Mouse (Mus musculus): ENCODE measurements around the gene Fgf10. TPM values are rescaled to one million over a fixed set of nuclear protein-coding genes. Genes with fewer than 3 reads are reported as not detected.

Fgf10 gene
- polyA plus RNA-seq, 1 experiment from 2014 or later = 10.6 TPM

DNA sequence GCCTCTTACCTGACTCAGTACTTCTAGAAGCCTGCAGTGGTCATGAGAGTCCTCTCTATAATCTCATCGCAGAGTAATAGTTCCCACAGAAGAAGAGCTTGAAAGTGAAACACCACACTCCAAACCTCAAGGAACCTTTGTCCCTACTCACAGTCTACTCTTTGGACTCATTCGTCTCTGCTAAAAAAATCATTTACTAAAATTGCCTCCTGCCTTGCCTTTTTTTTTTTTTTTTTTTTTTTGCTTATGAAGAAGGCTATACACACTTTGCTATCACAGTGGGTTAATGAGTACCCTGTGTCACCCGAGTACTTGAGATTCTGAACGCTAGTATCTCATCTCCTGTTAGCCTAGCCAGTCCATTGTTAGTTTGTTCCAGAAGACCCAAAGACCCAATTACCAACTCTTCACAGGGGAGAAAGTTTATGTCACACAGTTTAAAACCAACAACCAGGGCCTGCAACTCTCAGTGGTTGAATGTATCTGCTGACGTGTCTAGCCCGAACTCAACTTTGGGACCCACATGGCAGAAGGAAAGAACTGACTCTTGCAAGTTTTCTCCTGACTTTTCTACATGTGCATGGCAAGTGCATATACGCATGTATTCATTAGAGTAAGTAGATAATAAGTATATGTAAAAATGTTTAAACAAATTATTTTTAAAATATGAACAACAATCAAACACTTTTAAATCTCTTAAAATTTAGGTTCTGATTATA lies 10.8 kb upstream of the Fgf10 start:
- H3K27ac ChIP-seq (replicated peaks; ENCODE audit: low read depth, low read length) = no peak overlapping the region
- no peaks in the 10 kb centered on the region for H3K4me1 ChIP-seq (ENCODE audit: control insufficient read depth, insufficient read depth, low read length)
- no peak for DNase-seq (ENCODE audit: low spot score)
- no peak overlapping the region for H3K9ac ChIP-seq (replicated peaks; ENCODE audit: low read length)
- H3K36me3 ChIP-seq (replicated peaks; ENCODE audit: control insufficient read depth, insufficient read depth, low read depth, low read length) = no peaks in the 10 kb centered on the region
- H3K27me3 ChIP-seq (ENCODE audit: control insufficient read depth, insufficient read depth, low read length) = no peaks in the 10 kb centered on the region
- no peak for ATAC-seq (replicated peaks; ENCODE audit: insufficient number of reproducible peaks, low FRiP score, low TSS enrichment, low read depth)
- no peaks in the 10 kb centered on the region for H3K9me3 ChIP-seq (replicated peaks; ENCODE audit: control insufficient read depth, low read length)
- no peak overlapping the region for H3K4me3 ChIP-seq (ENCODE audit: low read depth, low read length)
- no peak overlapping the region for H3K4me2 ChIP-seq (ENCODE audit: low read depth, low read length)
- WGBS = 91% methylated on average over 7 of the region's 7 CpGs

DNA sequence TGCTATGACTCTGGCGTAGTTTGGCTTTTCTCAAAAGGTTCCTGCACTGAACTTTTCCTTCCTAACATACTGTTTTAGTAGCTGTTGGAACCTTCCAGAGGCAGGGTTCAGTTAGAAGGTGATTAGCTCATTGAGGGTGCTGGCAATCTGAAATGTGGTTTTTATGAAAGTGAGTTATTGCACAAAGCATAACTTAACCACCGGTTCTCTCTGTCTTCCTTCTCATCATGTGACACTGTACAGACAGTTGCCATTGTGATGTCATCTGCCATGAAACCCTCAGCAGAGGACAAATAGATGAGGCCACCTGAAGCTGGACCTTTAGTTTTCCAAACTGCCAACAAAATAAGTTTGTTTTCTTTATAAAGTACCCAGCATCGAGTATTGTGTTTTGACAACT lies 7.9 kb upstream of the Fgf10 start:
- WGBS = 84% methylated on average over 3 of the region's 3 CpGs
- DNase-seq (ENCODE audit: low spot score) (no peak), ATAC-seq (replicated peaks; ENCODE audit: insufficient number of reproducible peaks, low FRiP score, low TSS enrichment, low read depth) (no peak)
- Histone ChIP-seq H3K4me2 (ENCODE audit: low read depth, low read length) (no peak overlapping the region), H3K27me3 (ENCODE audit: control insufficient read depth, insufficient read depth, low read length) (no peaks in the 10 kb centered on the region), H3K4me3 (ENCODE audit: low read depth, low read length) (no peak overlapping the region), H3K27ac (replicated peaks; ENCODE audit: low read depth, low read length) (no peak overlapping the region), H3K9ac (replicated peaks; ENCODE audit: low read length) (no peak overlapping the region), H3K9me3 (replicated peaks; ENCODE audit: control insufficient read depth, low read length) (no peaks in the 10 kb centered on the region), H3K4me1 (ENCODE audit: control insufficient read depth, insufficient read depth, low read length) (no peaks in the 10 kb centered on the region), H3K36me3 (replicated peaks; ENCODE audit: control insufficient read depth, insufficient read depth, low read depth, low read length) (no peaks in the 10 kb centered on the region)

- H3K4me1 ChIP-seq (ENCODE audit: control insufficient read depth, insufficient read depth, low read length) = no peaks in the 10 kb centered on the region
- no peaks in the 10 kb centered on the region for H3K36me3 ChIP-seq (replicated peaks; ENCODE audit: control insufficient read depth, insufficient read depth, low read depth, low read length)
- WGBS = 87% methylated on average over 2 of the region's 2 CpGs
- H3K4me2 ChIP-seq (ENCODE audit: low read depth, low read length) = no peak overlapping the region
- no peak for DNase-seq (ENCODE audit: low spot score)
- H3K9ac ChIP-seq (replicated peaks; ENCODE audit: low read length) = no peak overlapping the region
- no peak for ATAC-seq (replicated peaks; ENCODE audit: insufficient number of reproducible peaks, low FRiP score, low TSS enrichment, low read depth)
- H3K4me3 ChIP-seq (ENCODE audit: low read depth, low read length) = no peak overlapping the region
- no peaks in the 10 kb centered on the region for H3K9me3 ChIP-seq (replicated peaks; ENCODE audit: control insufficient read depth, low read length)
- no peaks in the 10 kb centered on the region for H3K27me3 ChIP-seq (ENCODE audit: control insufficient read depth, insufficient read depth, low read length)
- H3K27ac ChIP-seq (replicated peaks; ENCODE audit: low read depth, low read length) = no peak overlapping the region
These were observed 4.7 kb upstream of the Fgf10 start for GRCm38 (mm10) chr13:118664901-118665300.

DNA sequence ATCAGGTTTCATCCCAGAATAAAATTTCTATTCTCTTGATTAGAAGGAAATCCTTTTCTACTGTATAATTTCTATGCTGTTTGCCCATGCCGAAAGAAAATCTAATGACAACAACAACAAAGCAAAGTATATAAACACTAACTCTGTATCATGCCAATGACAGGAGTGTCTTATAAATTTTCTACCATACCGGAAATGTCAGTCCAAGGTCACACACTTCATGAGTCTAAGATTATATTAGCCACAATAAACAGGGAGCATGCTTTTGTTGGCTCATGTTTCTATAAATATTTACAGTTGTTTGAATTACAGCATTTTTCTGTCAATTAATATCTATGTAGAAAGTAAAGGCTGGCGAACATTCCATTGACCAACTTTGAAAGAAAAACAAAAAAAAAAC lies 9.6 kb downstream of the Fgf10 start:
- Histone ChIP-seq H3K36me3 (replicated peaks; ENCODE audit: control insufficient read depth, insufficient read depth, low read depth, low read length) (no peaks in the 10 kb centered on the region), H3K9me3 (replicated peaks; ENCODE audit: control insufficient read depth, low read length) (no peaks in the 10 kb centered on the region), H3K4me1 (ENCODE audit: control insufficient read depth, insufficient read depth, low read length) (no peaks in the 10 kb centered on the region), H3K4me3 (ENCODE audit: low read depth, low read length) (no peak overlapping the region), H3K27me3 (ENCODE audit: control insufficient read depth, insufficient read depth, low read length) (no peaks in the 10 kb centered on the region), H3K27ac (replicated peaks; ENCODE audit: low read depth, low read length) (no peak overlapping the region), H3K4me2 (ENCODE audit: low read depth, low read length) (no peak overlapping the region), H3K9ac (replicated peaks; ENCODE audit: low read length) (no peak overlapping the region)
- DNase-seq (ENCODE audit: low spot score) = no peak
- WGBS = 82% methylated on average over 3 of the region's 3 CpGs
- no peak for ATAC-seq (replicated peaks; ENCODE audit: insufficient number of reproducible peaks, low FRiP score, low TSS enrichment, low read depth)

DNA sequence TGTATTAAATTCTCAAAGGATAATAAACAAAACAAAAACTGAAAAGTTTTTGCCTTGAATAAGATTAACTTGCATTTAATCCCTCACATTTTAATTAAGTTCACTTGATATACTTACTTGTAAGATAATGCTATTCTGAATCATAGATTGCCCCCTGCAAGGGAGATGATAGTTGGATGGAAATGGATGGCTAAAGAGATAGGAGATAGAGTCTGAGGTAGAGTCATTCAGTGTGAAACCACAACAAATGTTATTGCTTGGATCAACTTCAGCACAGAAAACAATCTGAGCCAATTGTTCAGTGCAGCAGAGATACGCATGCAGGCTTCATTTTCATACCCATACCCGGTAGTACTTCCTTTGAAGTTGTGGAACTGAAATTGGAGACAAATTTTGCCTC lies 23.5 kb downstream of the Fgf10 start:
- H3K4me1 ChIP-seq (ENCODE audit: control insufficient read depth, insufficient read depth, low read length) = no peaks in the 10 kb centered on the region
- H3K36me3 ChIP-seq (replicated peaks; ENCODE audit: control insufficient read depth, insufficient read depth, low read depth, low read length) = no peaks in the 10 kb centered on the region
- no peak for ATAC-seq (replicated peaks; ENCODE audit: insufficient number of reproducible peaks, low FRiP score, low TSS enrichment, low read depth)
- H3K9me3 ChIP-seq (replicated peaks; ENCODE audit: control insufficient read depth, low read length) = no peaks in the 10 kb centered on the region
- no peak overlapping the region for H3K27ac ChIP-seq (replicated peaks; ENCODE audit: low read depth, low read length)
- no peak overlapping the region for H3K9ac ChIP-seq (replicated peaks; ENCODE audit: low read length)
- DNase-seq (ENCODE audit: low spot score) = no peak
- no peak overlapping the region for H3K4me2 ChIP-seq (ENCODE audit: low read depth, low read length)
- no peaks in the 10 kb centered on the region for H3K27me3 ChIP-seq (ENCODE audit: control insufficient read depth, insufficient read depth, low read length)
- WGBS = 88% methylated on average over 2 of the region's 2 CpGs
- H3K4me3 ChIP-seq (ENCODE audit: low read depth, low read length) = no peak overlapping the region

- Histone ChIP-seq H3K4me3 (ENCODE audit: low read depth, low read length) (no peak overlapping the region), H3K27ac (replicated peaks; ENCODE audit: low read depth, low read length) (no peak overlapping the region), H3K4me2 (ENCODE audit: low read depth, low read length) (no peak overlapping the region), H3K9me3 (replicated peaks; ENCODE audit: control insufficient read depth, low read length) (no peaks in the 10 kb centered on the region), H3K36me3 (replicated peaks; ENCODE audit: control insufficient read depth, insufficient read depth, low read depth, low read length) (no peaks in the 10 kb centered on the region), H3K9ac (replicated peaks; ENCODE audit: low read length) (no peak overlapping the region), H3K4me1 (ENCODE audit: control insufficient read depth, insufficient read depth, low read length) (no peaks in the 10 kb centered on the region), H3K27me3 (ENCODE audit: control insufficient read depth, insufficient read depth, low read length) (no peaks in the 10 kb centered on the region)
- no peak for DNase-seq (ENCODE audit: low spot score)
- whole genome bisulfite sequencing = 22% methylated on average over 4 of the region's 4 CpGs
- ATAC-seq (replicated peaks; ENCODE audit: insufficient number of reproducible peaks, low FRiP score, low TSS enrichment, low read depth) = no peak
These were observed 25.5 kb downstream of the Fgf10 start for GRCm38 (mm10) chr13:118695103-118695502.

DNA sequence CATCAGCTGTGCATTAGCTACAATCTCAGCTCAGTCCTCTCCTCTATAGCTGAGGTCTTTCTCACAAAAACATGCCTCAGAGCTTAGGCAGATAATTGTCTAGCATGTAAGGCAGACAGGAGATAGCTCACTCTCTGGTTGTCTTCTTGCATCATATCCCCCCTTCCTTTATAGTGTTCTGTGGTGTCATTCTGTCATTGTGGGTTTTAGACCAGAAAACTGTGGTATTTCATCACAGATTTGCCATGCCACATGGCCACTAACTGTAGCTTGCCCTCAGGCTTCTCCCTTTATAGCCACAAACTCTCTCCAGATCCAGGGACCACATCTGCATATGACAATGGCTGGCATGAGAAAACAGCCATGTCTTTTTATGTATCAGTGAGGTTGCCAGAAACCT lies 34.1 kb downstream of the Fgf10 start:
- Histone ChIP-seq H3K9ac (replicated peaks; ENCODE audit: low read length) (no peak overlapping the region), H3K27ac (replicated peaks; ENCODE audit: low read depth, low read length) (no peak overlapping the region), H3K4me2 (ENCODE audit: low read depth, low read length) (no peak overlapping the region), H3K36me3 (replicated peaks; ENCODE audit: control insufficient read depth, insufficient read depth, low read depth, low read length) (no peaks in the 10 kb centered on the region), H3K9me3 (replicated peaks; ENCODE audit: control insufficient read depth, low read length) (no peaks in the 10 kb centered on the region), H3K4me1 (ENCODE audit: control insufficient read depth, insufficient read depth, low read length) (no peaks in the 10 kb centered on the region), H3K27me3 (ENCODE audit: control insufficient read depth, insufficient read depth, low read length) (no peaks in the 10 kb centered on the region), H3K4me3 (ENCODE audit: low read depth, low read length) (no peak overlapping the region)
- ATAC-seq (replicated peaks; ENCODE audit: insufficient number of reproducible peaks, low FRiP score, low TSS enrichment, low read depth) (no peak), DNase-seq (ENCODE audit: low spot score) (no peak)

GRCm38 (mm10) chr13:118705716-118706115 lies 36.1 kb downstream of the Fgf10 start:
- Histone ChIP-seq H3K4me3 (ENCODE audit: low read depth, low read length) (no peak overlapping the region), H3K27me3 (ENCODE audit: control insufficient read depth, insufficient read depth, low read length) (no peaks in the 10 kb centered on the region), H3K4me2 (ENCODE audit: low read depth, low read length) (no peak overlapping the region), H3K27ac (replicated peaks; ENCODE audit: low read depth, low read length) (no peak overlapping the region), H3K9ac (replicated peaks; ENCODE audit: low read length) (no peak overlapping the region), H3K9me3 (replicated peaks; ENCODE audit: control insufficient read depth, low read length) (no peaks in the 10 kb centered on the region), H3K36me3 (replicated peaks; ENCODE audit: control insufficient read depth, insufficient read depth, low read depth, low read length) (no peaks in the 10 kb centered on the region), H3K4me1 (ENCODE audit: control insufficient read depth, insufficient read depth, low read length) (no peaks in the 10 kb centered on the region)
- ATAC-seq (replicated peaks; ENCODE audit: insufficient number of reproducible peaks, low FRiP score, low TSS enrichment, low read depth) (no peak), DNase-seq (ENCODE audit: low spot score) (no peak)
- WGBS = 83% methylated on average over 3 of the region's 3 CpGs
